Mouse (Mus musculus): ENCODE data around the gene Pik3ca. TPM values are rescaled to one million over a fixed set of nuclear protein-coding genes. Genes with fewer than 3 reads are reported as not detected.

Gene Pik3ca
- total RNA-seq, 1 experiment: 19.8 TPM

DNA sequence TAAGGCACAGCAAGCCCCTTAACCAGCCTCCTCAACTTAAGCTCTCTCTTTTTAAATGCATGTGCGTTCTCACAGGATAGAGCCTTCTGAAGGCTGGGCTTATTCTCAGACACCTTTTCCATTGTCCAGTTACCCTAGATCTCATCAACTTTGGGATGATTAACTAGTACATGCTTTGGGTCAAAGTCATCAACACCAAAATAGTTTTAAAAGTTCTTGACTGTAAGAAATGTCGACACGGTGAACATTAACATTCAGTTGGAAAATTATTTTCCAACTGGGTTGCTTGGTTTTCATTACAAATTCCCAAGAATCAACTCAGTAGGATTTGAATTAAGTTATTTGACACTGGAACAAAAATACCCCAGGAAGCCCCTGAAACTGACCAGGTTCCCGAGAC, 4.6 kb upstream of the Pik3ca start:
- H3K9ac ChIP-seq (ENCODE audit: insufficient read depth, low read depth, low read length, poor library complexity, severe bottlenecking): no peak overlapping the region
- H3K36me3 ChIP-seq (ENCODE audit: control insufficient read depth, insufficient read depth, low read length, poor library complexity, severe bottlenecking): no peaks in the 10 kb centered on the region
- in situ Hi-C loops (cut with MboI; ENCODE audit: low sequenced_read_pairs in 2 of 2, unreplicated experiment in 2 of 2): no loop called here
- H3K4me1 ChIP-seq (ENCODE audit: control insufficient read depth in 2 of 2, insufficient read depth in 2 of 2, low read length in 2 of 2, poor library complexity in 1 of 2): no peaks in the 10 kb centered on the region; a peak in 1 of 4 replicates
- no peak for DNase-seq (ENCODE audit: low read depth, low spot score)
- H3K4me3 ChIP-seq (ENCODE audit: insufficient read depth in 1 of 2, low read depth in 1 of 2, low read length in 2 of 2, poor library complexity in 1 of 2, severe bottlenecking in 1 of 2): no peak overlapping the region
- H3K27ac ChIP-seq (ENCODE audit: insufficient read depth, low read depth, low read length, poor library complexity, severe bottlenecking): no peak overlapping the region
- H3K9me3 ChIP-seq (ENCODE audit: control insufficient read depth, insufficient read depth, low read depth, low read length): no peaks in the 10 kb centered on the region
- no peak for TF ChIP-seq CHD2 (IDR thresholded peaks at IDR 0.05; ENCODE audit: low read depth, low read length)
- TF ChIP-seq ZNF384 (IDR thresholded peaks at IDR 0.05; ENCODE audit: low read depth, low read length): no peak
- no peak for TF ChIP-seq HCFC1 (IDR thresholded peaks at IDR 0.05; ENCODE audit: borderline replicate concordance, insufficient read depth, low read length)
- no peak for TF ChIP-seq ZC3H11A (IDR thresholded peaks at IDR 0.05; ENCODE audit: borderline replicate concordance, low read depth, low read length)
- TF ChIP-seq MAFK (IDR thresholded peaks at IDR 0.05; ENCODE audit: insufficient read depth, low read depth, low read length): no peak

DNA sequence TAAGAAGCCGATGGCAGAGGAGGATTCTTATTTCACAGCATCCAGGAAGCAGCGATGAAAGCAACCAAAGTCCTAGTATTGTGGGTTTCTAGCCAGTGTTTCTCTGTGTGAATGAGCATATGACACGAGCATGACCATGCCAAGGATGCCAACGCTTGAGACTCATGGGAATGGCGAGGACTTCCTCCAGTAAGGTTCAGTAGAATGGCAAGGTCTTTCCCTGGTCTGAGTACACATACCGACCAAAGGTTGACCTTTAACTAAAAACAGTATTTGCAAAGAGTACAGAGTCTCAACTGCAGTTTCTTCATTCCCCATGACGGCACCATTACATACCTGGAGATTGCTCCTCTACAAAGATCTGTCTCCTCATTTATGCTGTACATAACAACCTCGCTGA, 3.5 kb upstream of the Pik3ca start:
- Histone ChIP-seq H3K4me1 (ENCODE audit: control insufficient read depth in 2 of 2, insufficient read depth in 2 of 2, low read length in 2 of 2, poor library complexity in 1 of 2) (peaks cover 0 to 3% of the 10 kb centered on the region in 2 experiments; a peak in 1 of 4 replicates), H3K9me3 (ENCODE audit: control insufficient read depth, insufficient read depth, low read depth, low read length) (no peaks in the 10 kb centered on the region), H3K27ac (ENCODE audit: insufficient read depth, low read depth, low read length, poor library complexity, severe bottlenecking) (no peak overlapping the region), H3K4me3 (ENCODE audit: insufficient read depth in 1 of 2, low read depth in 1 of 2, low read length in 2 of 2, poor library complexity in 1 of 2, severe bottlenecking in 1 of 2) (no peak overlapping the region), H3K36me3 (ENCODE audit: control insufficient read depth, insufficient read depth, low read length, poor library complexity, severe bottlenecking) (no peaks in the 10 kb centered on the region), H3K9ac (ENCODE audit: insufficient read depth, low read depth, low read length, poor library complexity, severe bottlenecking) (no peak overlapping the region)
- in situ Hi-C loops (cut with MboI; ENCODE audit: low sequenced_read_pairs in 2 of 2, unreplicated experiment in 2 of 2): no loop called here
- no peak for TF ChIP-seq HCFC1 (IDR thresholded peaks at IDR 0.05; ENCODE audit: borderline replicate concordance, insufficient read depth, low read length)
- TF ChIP-seq CHD2 (IDR thresholded peaks at IDR 0.05; ENCODE audit: low read depth, low read length): no peak
- no peak for TF ChIP-seq ZNF384 (IDR thresholded peaks at IDR 0.05; ENCODE audit: low read depth, low read length)
- TF ChIP-seq MAFK (IDR thresholded peaks at IDR 0.05; ENCODE audit: insufficient read depth, low read depth, low read length): no peak
- TF ChIP-seq ZC3H11A (IDR thresholded peaks at IDR 0.05; ENCODE audit: borderline replicate concordance, low read depth, low read length): no peak
- DNase-seq (ENCODE audit: low read depth, low spot score): no peak

DNA sequence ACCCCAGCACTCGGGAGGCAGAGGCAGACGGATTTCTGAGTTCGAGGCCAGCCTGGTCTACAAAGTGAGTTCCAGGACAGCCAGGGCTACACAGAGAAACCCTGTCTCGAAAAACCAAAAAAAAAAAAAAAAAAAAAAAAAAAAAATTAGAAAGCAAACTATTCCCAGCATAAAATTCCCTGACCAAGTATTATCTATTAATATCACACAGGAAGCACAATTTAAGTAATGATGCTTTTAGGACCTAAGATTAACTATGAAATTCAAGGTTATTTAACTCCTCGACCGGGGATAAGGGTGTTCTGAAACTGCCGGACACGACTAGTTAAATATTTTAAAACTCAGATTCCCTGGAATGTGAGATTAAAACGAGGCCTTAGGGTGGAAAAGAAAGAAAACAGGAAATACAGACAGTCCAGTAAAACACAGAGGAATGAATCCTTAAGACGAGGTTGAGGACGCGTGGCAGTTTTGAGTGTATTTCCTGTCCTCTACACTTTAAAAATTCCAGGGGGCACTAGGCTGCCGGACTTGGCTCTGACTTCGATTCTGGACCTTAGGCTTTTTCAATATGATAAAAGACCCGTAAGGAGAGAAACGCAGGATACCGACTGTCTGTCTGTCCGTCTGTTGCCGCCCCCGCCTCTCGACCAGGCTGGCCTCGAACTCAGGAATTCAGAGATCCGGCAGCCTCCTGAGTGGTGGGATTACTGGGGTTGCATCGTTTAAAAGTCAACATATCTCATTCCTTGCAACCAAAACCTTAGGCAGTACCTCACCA, 1.5 kb upstream of the Pik3ca start:
- no peak overlapping the region for H3K27ac ChIP-seq (ENCODE audit: insufficient read depth, low read depth, low read length, poor library complexity, severe bottlenecking)
- H3K4me1 ChIP-seq (ENCODE audit: control insufficient read depth in 2 of 2, insufficient read depth in 2 of 2, low read length in 2 of 2, poor library complexity in 1 of 2): peaks cover 3% of the 10 kb centered on the region in 2 experiments; a peak in 2 of 4 replicates
- no peak for DNase-seq (ENCODE audit: low read depth, low spot score)
- H3K9ac ChIP-seq (ENCODE audit: insufficient read depth, low read depth, low read length, poor library complexity, severe bottlenecking): peak overlapping the region; percentile 72; the same call in 1 of the 2 replicates
- H3K4me3 ChIP-seq (ENCODE audit: insufficient read depth in 1 of 2, low read depth in 1 of 2, low read length in 2 of 2, poor library complexity in 1 of 2, severe bottlenecking in 1 of 2): peak overlapping the region; percentile 60 to 72
- no peaks in the 10 kb centered on the region for H3K9me3 ChIP-seq (ENCODE audit: control insufficient read depth, insufficient read depth, low read depth, low read length)
- TF ChIP-seq HCFC1 (IDR thresholded peaks at IDR 0.05; ENCODE audit: borderline replicate concordance, insufficient read depth, low read length) (no peak), ZNF384 (IDR thresholded peaks at IDR 0.05; ENCODE audit: low read depth, low read length) (peak; percentile 47; the same call in 1 of the 2 replicates)
- in situ Hi-C loops (cut with MboI; ENCODE audit: low sequenced_read_pairs in 2 of 2, unreplicated experiment in 2 of 2): no loop called here
- no peaks in the 10 kb centered on the region for H3K36me3 ChIP-seq (ENCODE audit: control insufficient read depth, insufficient read depth, low read length, poor library complexity, severe bottlenecking)

DNA sequence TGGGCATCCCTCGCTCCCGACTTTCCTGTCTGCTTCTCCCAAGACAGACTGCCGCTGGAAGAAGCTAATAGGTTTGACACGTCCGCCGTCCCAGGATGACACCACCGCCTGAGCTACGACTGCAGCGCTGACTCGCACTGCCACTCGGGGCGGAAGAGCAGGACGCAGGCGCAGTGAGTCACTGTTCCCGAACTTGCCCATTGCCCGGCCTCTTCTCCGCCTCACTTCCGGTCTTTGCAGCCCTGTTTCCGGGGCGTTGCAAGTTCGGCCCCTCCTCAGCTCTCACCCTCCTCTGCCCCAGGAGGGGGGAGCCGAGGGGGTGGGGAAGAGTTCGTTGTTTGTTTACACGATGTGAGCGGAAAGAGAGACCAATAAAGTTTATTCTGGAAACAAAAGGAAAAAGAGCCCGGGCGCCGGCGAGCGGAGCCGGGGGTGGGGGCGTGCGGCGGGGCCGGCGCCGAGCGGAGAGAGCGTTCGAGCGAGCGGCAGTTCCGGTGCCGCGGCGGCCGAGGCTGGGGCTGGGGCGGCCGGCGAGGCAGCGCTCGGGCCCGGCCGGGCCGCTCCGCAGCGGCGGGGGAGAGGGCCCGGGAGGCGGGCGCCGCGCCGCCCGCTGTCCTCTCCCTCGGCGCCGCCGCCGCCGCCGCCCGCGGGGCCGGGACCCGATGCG, 544 bp upstream of the Pik3ca start:
- Histone ChIP-seq H3K9me3 (ENCODE audit: control insufficient read depth, insufficient read depth, low read depth, low read length) (no peaks in the 10 kb centered on the region), H3K4me1 (ENCODE audit: control insufficient read depth in 2 of 2, insufficient read depth in 2 of 2, low read length in 2 of 2, poor library complexity in 1 of 2) (peaks cover 3% of the 10 kb centered on the region in 2 experiments; a peak in 2 of 4 replicates), H3K9ac (ENCODE audit: insufficient read depth, low read depth, low read length, poor library complexity, severe bottlenecking) (peak overlapping the region; percentile 98), H3K36me3 (ENCODE audit: control insufficient read depth, insufficient read depth, low read length, poor library complexity, severe bottlenecking) (no peaks in the 10 kb centered on the region), H3K27ac (ENCODE audit: insufficient read depth, low read depth, low read length, poor library complexity, severe bottlenecking) (peak overlapping the region; percentile 85), H3K4me3 (ENCODE audit: insufficient read depth in 1 of 2, low read depth in 1 of 2, low read length in 2 of 2, poor library complexity in 1 of 2, severe bottlenecking in 1 of 2) (peak overlapping the region; percentile 60 to 97)
- TF ChIP-seq MAFK (IDR thresholded peaks at IDR 0.05; ENCODE audit: insufficient read depth, low read depth, low read length) (no peak), ZNF384 (IDR thresholded peaks at IDR 0.05; ENCODE audit: low read depth, low read length) (peak; percentile 89), HCFC1 (IDR thresholded peaks at IDR 0.05; ENCODE audit: borderline replicate concordance, insufficient read depth, low read length) (peak; percentile 86), CHD2 (IDR thresholded peaks at IDR 0.05; ENCODE audit: low read depth, low read length) (no peak), ZC3H11A (IDR thresholded peaks at IDR 0.05; ENCODE audit: borderline replicate concordance, low read depth, low read length) (no peak)
- DNase-seq (ENCODE audit: low read depth, low spot score): peak; percentile 98
- in situ Hi-C loops (cut with MboI; ENCODE audit: low sequenced_read_pairs in 2 of 2, unreplicated experiment in 2 of 2): no loop called here
